Mouse (Mus musculus): ENCODE results near the gene Grtp1. TPM values are rescaled to one million over a fixed set of nuclear protein-coding genes. Genes with fewer than 3 reads are reported as not detected.

Grtp1 gene
- total RNA-seq, 1 experiment from 2014 or later, result 1.2 TPM

- no peak for ATAC-seq (replicated peaks in 1 of 2; ENCODE audit: insufficient read depth in 1 of 2, low FRiP score in 2 of 2, low TSS enrichment in 1 of 2, low read depth in 1 of 2, poor library complexity in 2 of 2, severe bottlenecking in 2 of 2)
Observed at GRCm38 (mm10) chr8:13209770-13210169, 9.3 kb upstream of the Grtp1 start.

- ATAC-seq (replicated peaks in 1 of 2; ENCODE audit: insufficient read depth in 1 of 2, low FRiP score in 2 of 2, low TSS enrichment in 1 of 2, low read depth in 1 of 2, poor library complexity in 2 of 2, severe bottlenecking in 2 of 2), result peak; percentile 49 to 51
Observed at GRCm38 (mm10) chr8:13208627-13209355, 8.4 kb upstream of the Grtp1 start.

GRCm38 (mm10) chr8:13206290-13206689 is 5.9 kb upstream of the Grtp1 start:
- no peak for ATAC-seq (replicated peaks in 1 of 2; ENCODE audit: insufficient read depth in 1 of 2, low FRiP score in 2 of 2, low TSS enrichment in 1 of 2, low read depth in 1 of 2, poor library complexity in 2 of 2, severe bottlenecking in 2 of 2)

GRCm38 (mm10) chr8:13205311-13205710 is 4.9 kb upstream of the Grtp1 start:
- ATAC-seq (replicated peaks in 1 of 2; ENCODE audit: insufficient read depth in 1 of 2, low FRiP score in 2 of 2, low TSS enrichment in 1 of 2, low read depth in 1 of 2, poor library complexity in 2 of 2, severe bottlenecking in 2 of 2), result no peak

GRCm38 (mm10) chr8:13204371-13205140 is 4.1 kb upstream of the Grtp1 start:
- ATAC-seq (replicated peaks in 1 of 2; ENCODE audit: insufficient read depth in 1 of 2, low FRiP score in 2 of 2, low TSS enrichment in 1 of 2, low read depth in 1 of 2, poor library complexity in 2 of 2, severe bottlenecking in 2 of 2), result no peak

- ATAC-seq (replicated peaks in 1 of 2; ENCODE audit: insufficient read depth in 1 of 2, low FRiP score in 2 of 2, low TSS enrichment in 1 of 2, low read depth in 1 of 2, poor library complexity in 2 of 2, severe bottlenecking in 2 of 2), result no peak
Observed at GRCm38 (mm10) chr8:13203472-13203871, 3.1 kb upstream of the Grtp1 start.

- peak in 1 of 2 experiments; percentile 26; a peak in 1 of 4 replicates for ATAC-seq (replicated peaks in 1 of 2; ENCODE audit: insufficient read depth in 1 of 2, low FRiP score in 2 of 2, low TSS enrichment in 1 of 2, low read depth in 1 of 2, poor library complexity in 2 of 2, severe bottlenecking in 2 of 2)
Observed at GRCm38 (mm10) chr8:13202806-13203205, 2.4 kb upstream of the Grtp1 start.

GRCm38 (mm10) chr8:13202041-13202440 is 1.6 kb upstream of the Grtp1 start:
- no peak for ATAC-seq (replicated peaks in 1 of 2; ENCODE audit: insufficient read depth in 1 of 2, low FRiP score in 2 of 2, low TSS enrichment in 1 of 2, low read depth in 1 of 2, poor library complexity in 2 of 2, severe bottlenecking in 2 of 2)

- no peak; a peak in 1 of 4 replicates for ATAC-seq (replicated peaks in 1 of 2; ENCODE audit: insufficient read depth in 1 of 2, low FRiP score in 2 of 2, low TSS enrichment in 1 of 2, low read depth in 1 of 2, poor library complexity in 2 of 2, severe bottlenecking in 2 of 2)
Observed at GRCm38 (mm10) chr8:13201013-13201334, 554 bp upstream of the Grtp1 start.

- no peak for ATAC-seq (replicated peaks in 1 of 2; ENCODE audit: insufficient read depth in 1 of 2, low FRiP score in 2 of 2, low TSS enrichment in 1 of 2, low read depth in 1 of 2, poor library complexity in 2 of 2, severe bottlenecking in 2 of 2)
Observed at GRCm38 (mm10) chr8:13199385-13200061, 897 bp downstream of the Grtp1 start.

- ATAC-seq (replicated peaks in 1 of 2; ENCODE audit: insufficient read depth in 1 of 2, low FRiP score in 2 of 2, low TSS enrichment in 1 of 2, low read depth in 1 of 2, poor library complexity in 2 of 2, severe bottlenecking in 2 of 2), result no peak
Observed at GRCm38 (mm10) chr8:13197493-13197892, 2.9 kb downstream of the Grtp1 start.

GRCm38 (mm10) chr8:13194818-13195217 is 5.6 kb downstream of the Grtp1 start:
- no peak for ATAC-seq (replicated peaks in 1 of 2; ENCODE audit: insufficient read depth in 1 of 2, low FRiP score in 2 of 2, low TSS enrichment in 1 of 2, low read depth in 1 of 2, poor library complexity in 2 of 2, severe bottlenecking in 2 of 2)

- no peak for ATAC-seq (replicated peaks in 1 of 2; ENCODE audit: insufficient read depth in 1 of 2, low FRiP score in 2 of 2, low TSS enrichment in 1 of 2, low read depth in 1 of 2, poor library complexity in 2 of 2, severe bottlenecking in 2 of 2)
Observed at GRCm38 (mm10) chr8:13190235-13190634, 10.2 kb downstream of the Grtp1 start.

- no peak for ATAC-seq (replicated peaks in 1 of 2; ENCODE audit: insufficient read depth in 1 of 2, low FRiP score in 2 of 2, low TSS enrichment in 1 of 2, low read depth in 1 of 2, poor library complexity in 2 of 2, severe bottlenecking in 2 of 2)
Observed at GRCm38 (mm10) chr8:13188857-13189256, 11.6 kb downstream of the Grtp1 start.

GRCm38 (mm10) chr8:13188052-13188555 is 12.3 kb downstream of the Grtp1 start:
- ATAC-seq (replicated peaks in 1 of 2; ENCODE audit: insufficient read depth in 1 of 2, low FRiP score in 2 of 2, low TSS enrichment in 1 of 2, low read depth in 1 of 2, poor library complexity in 2 of 2, severe bottlenecking in 2 of 2), result no peak

- no peak for ATAC-seq (replicated peaks in 1 of 2; ENCODE audit: insufficient read depth in 1 of 2, low FRiP score in 2 of 2, low TSS enrichment in 1 of 2, low read depth in 1 of 2, poor library complexity in 2 of 2, severe bottlenecking in 2 of 2)
Observed at GRCm38 (mm10) chr8:13187638-13188037, 12.8 kb downstream of the Grtp1 start.

GRCm38 (mm10) chr8:13187229-13187628 is 13.2 kb downstream of the Grtp1 start:
- no peak for ATAC-seq (replicated peaks in 1 of 2; ENCODE audit: insufficient read depth in 1 of 2, low FRiP score in 2 of 2, low TSS enrichment in 1 of 2, low read depth in 1 of 2, poor library complexity in 2 of 2, severe bottlenecking in 2 of 2)

GRCm38 (mm10) chr8:13186819-13187218 is 13.6 kb downstream of the Grtp1 start:
- ATAC-seq (replicated peaks in 1 of 2; ENCODE audit: insufficient read depth in 1 of 2, low FRiP score in 2 of 2, low TSS enrichment in 1 of 2, low read depth in 1 of 2, poor library complexity in 2 of 2, severe bottlenecking in 2 of 2), result no peak
